Mouse (Mus musculus) WW6 (cell line): ENCODE results near the gene Tchp.

ENCODE experiments used
- DNase-seq: peaks from one replicate; pipeline ENCODE4 v3.0.0-alpha.2; 2013; ENCODE audit warnings: low read depth, low spot score

The Tchp gene

GRCm38 (mm10) chr5:114707265-114708068 is at the start of gene Tchp:
TSS of gene Tchp (plus strand) at chr5:114707760.
- DNase-seq, result peak; percentile 89

GRCm38 (mm10) chr5:114658255-114658654 is 49.3 kb upstream of the Tchp start, which contains the start of gene Trpv4:
TSS of gene Trpv4 (minus strand) at chr5:114658421.
- no peak for DNase-seq

DNA sequence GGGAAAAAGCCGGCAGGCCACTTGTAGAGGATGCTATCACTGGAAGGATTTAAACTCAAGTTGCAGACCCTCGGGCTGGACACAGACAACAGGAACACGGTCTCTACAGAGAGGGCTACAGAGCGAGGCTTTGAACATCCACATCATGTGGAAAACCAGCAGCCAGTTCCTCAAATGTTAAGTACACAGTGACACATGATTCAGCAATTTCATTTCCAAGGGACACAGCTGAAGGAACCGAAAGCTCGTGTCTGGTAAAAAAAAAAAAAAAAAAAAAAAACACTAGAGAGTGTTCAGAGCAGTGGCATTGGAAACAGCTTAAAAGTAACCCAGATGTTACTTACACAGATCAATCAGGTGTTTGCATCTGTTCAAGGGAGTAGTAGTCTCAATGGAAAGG is 46.5 kb upstream of the Tchp start:
- no peak for DNase-seq

DNA sequence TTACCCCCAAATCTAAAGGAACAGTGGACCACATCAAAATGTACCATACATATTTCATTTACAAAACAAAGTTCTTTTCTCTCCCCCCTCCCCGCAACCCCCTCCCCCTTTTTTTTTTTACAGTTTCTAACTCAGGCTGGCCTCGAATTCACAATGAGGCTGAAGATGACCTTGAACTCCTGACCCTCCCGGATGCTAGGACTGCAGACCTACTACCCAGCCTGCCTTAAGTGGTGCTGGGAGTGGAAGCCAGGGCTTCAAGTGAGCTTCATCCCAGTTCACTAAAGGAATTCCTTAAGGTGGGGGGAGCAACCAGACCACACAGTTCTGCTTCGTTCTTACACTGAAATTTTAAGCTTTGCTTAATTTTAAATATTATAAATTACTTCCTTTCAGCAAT is 43.4 kb upstream of the Tchp start:
- no peak for DNase-seq

DNA sequence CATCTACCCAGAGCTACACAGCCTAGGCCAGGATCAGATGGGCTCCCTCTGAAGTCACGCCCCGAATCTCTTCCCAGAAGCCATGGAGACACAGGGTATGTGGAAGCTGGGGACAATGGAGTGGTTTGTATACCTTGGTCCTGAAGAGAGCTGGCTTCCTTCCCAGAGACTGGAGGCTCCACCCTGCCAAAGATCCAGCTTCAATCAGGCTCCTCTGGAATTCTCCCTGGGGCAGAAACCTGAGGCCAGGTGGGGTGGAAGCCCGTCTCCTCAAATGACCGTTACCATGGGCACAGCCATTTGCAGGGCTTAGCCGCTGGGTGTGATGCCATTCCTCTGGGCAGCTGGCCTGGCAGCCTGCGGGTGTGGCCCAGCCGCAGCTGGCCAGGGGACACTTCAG is 42.8 kb upstream of the Tchp start:
- DNase-seq, result no peak

- DNase-seq, result no peak
Measured at GRCm38 (mm10) chr5:114666659-114667058, 40.9 kb upstream of the Tchp start.

DNA sequence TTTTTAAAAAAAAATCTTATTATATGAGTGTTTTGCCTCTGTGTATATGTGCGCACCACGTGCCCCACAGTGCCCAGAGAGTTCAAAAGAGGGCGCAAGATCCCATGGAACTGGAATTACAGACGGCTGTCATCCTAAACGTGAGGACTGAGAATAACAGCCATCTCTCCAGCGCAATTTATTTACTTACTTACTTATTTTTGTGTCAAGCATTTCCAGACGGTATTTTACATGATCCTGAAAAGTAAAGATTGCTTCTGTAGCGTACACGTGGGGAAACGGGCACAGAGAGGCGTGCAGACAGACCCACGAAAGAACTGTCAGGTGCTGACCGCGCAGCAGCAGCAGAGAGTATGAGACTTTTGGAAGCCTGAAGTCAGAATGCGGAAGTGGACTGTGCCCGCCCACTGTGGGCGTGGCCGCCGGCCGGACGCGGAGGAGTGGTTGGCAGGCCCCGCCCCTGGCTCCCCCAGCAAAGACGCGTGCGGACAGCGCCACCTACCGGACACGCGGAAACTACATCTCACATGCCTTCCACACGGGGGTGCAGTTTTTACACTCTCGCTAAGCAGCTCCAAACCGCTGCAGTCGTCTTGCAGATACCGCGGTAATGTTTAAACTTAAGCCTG is 40.2 kb upstream of the Tchp start:
- DNase-seq, result peak; percentile 89

DNA sequence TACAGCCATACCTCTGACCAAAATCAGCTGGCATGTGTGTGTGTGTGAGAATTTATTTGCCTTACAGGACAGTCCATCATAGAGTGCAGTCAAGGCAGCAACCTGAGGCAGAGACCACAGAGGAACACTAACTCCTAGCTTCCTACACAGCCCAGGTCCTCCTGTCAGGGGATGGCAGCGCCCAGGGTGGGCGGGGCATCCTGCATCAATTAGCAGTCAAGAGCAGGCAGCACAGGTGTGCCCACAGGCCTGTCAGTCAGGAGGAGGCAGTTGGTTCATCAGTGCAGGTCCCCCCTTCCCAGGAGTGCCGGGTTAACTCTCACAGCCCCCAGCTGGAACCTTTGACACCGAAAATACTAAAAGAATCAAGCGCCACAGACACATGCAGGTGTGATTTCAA is 38.5 kb upstream of the Tchp start:
- no peak for DNase-seq

DNA sequence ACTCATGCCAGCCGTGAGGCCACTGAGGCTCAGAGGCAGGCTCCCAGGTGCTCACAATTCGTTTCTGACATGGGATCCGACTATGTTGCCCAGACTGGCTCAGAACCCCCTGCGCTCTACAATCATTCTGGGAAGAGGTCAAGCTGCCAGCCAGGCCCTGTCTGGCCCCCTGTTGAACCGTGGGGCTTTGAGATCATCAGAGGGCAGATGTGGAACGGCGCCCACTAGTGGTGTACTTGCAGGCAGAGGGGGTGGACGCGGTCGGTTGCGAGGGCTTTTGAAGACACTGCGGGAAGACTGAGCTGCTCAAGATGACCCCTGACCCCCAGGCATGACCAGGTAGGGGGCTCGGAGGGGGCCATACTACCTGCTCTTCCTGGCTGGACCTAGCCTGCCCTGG is 34.4 kb upstream of the Tchp start:
- no peak for DNase-seq

GRCm38 (mm10) chr5:114674594-114674993 is 33.0 kb upstream of the Tchp start:
- DNase-seq, result no peak

DNA sequence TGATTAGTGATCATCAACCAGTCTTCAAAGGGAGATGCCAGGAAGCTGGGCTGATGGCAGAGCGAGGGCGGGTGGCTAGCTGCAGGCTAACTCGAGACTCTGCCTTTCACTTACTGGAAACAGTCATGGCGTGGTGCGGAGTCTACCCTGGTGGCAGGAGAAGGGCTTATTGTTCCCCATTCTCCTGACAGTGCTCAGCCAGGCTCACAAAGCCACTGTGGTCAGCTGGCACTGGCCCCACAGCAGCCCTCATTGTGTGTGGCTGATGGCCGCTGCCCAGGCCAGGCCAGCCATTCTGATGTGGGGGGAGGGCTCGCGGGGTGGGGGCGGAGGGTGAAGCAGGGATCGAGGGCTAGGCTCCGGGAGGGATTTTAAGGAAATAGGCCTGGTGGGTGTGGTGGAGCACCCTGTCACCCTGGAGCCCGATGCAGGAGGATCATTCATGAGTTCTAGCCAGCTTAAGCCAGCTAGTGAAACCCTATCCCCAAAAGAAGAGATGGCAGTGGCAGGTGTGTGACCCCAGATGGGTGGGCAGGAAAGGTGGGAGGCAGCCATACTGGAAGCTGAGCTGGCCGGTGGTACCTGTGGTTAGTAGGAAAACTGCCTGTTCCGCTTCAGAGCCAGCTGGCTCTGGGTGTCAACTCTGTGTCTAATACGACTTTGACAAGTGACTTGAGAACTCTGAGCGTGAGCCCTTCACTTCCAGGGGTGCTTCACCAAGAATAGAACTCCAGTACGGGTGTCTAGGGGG is 27.5 kb upstream of the Tchp start:
- DNase-seq, result no peak

DNA sequence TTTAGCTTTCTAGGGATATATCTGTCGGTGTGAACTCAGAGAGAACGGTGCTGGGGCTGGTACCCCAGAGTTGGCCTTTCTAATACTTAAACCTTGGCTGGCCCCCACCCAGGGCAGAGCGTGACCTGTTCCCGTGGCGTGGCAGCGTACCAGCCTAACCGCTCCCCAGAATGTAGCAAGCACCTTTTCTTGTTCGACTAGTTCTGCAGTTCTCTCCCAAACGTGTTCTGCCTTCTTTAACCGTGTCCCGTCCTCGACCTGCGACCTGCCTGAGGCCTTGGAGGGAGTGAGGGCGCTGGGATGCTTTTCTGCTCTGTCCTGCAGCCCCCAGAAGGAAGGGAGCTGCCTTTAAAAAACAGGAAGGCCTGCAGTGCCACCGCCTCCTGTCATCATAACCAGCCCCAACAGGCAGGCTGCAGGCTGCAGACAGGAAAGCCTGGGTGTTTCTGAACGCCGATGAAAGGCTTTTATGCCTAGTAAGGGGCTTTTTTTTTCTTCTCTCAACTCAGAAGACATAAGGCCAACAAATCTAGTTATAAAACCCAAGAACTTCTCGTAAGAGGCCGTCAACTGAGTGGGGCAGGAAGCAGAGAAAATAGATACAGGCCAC is 26.8 kb upstream of the Tchp start:
- DNase-seq, result no peak

GRCm38 (mm10) chr5:114681717-114682116 is 25.8 kb upstream of the Tchp start:
- DNase-seq, result no peak

- DNase-seq, result no peak
Measured at GRCm38 (mm10) chr5:114685986-114686385, 21.6 kb upstream of the Tchp start.

DNA sequence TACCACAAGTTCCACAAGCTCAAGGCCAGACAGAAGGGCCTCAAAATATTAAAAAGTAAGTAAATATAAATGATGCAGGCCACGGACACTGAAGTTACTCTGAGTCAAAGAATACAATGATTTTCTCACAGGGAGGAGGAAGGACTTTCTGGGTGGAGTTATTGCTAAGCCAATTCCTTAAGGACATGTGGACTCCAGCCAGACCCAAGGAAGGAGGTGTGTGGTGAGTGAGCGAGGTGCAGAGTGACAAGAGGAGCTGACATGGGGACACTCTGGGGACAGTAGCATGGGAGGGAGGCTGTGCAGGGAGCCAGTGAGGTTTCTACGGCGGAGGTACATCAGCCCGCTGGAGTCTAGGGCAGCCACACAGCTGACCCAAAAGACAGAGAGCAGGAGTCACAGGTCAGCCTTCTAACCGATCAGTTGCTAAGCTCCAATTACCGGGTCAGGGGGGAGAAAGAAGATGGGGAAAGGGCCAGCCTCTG is 20.8 kb upstream of the Tchp start:
- no peak for DNase-seq

DNA sequence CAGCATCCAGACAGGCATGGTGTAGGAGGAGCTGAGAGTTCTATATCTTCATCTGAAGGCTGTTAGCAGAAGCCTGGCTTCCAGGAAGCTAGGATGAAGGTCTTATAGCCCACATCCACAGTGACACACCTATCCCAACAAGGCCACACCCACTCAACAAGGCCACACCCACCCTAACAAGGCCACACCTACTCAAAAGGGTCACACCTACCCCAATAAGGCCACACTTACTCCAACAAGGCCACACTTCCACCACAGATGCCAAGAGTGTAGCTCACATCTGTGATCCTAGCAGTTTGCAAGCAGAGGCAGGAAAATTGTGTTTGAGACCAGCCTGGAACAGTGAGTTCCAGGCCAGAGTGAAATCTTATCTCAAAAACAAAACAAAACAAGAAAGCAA is 19.7 kb upstream of the Tchp start:
- DNase-seq, result no peak

DNA sequence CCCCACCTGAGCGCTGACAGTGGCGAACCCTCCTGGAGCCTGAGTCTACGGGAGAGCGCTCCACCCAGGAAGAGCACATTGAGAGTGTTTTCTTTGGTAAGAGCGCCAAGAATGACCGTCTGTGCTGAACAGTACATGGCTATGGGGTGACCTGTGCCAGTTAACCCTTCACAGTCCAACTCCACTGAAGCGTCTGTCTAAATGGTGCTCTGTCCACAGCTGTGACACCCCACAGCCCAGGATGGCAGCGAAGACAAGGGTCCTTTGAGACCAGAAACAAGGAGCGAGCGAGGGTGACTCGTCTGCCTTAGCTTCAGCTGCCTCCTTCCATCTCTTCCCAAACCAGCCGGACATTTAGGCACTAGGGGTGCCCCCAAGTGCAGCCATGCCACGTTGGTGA is 18.9 kb upstream of the Tchp start:
- no peak for DNase-seq

GRCm38 (mm10) chr5:114689700-114690366 is 17.7 kb upstream of the Tchp start:
- DNase-seq, result no peak

DNA sequence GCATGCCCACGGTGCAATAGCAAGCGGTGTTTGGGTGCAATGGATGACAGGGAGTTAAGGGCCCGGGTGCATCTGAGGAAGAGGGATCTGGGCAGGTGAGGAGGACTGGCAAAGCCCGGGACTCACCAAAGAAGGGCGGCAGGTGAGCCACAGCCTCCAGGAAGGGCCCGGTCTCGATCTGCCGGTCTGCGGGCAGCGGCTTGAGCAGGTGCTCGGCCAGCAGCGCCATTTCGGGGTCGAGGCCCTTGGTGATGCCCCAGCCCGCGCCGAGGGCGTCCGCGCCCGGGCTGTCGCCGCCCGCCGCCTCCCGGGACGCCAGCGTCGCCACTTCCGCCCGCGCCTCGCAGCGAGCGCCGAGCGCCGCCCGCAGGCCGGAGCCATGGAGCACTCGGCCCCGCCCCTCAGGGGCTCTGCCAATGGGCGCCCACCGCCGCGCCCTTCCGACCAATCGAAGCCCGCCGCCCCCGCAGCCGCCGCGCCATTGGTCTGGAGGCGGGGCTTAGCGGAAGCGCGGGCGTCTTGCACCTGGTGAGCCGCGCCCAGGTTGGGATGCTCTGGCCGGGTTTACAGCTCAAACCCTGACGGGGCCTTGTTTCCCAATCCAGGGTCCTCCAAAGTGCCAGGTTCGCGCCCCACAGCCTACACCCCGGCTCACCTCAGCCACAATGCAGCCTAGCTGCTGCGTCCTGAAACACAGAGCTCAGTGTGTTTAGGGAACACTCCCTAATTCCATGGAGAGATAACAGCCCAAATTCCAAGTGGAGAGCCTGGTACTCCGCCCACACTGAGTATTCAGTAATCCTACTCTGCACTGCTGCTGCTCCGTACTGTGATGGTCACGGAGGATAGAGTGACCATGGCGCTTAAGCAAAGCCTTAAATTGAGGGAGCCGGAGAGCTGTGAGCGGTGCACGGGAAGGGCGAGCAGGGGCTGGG is 16.7 kb upstream of the Tchp start, which contains the start of gene Gltp:
Gene Gltp, minus strand, starts transcription at position 352 of the 935 bp plus-strand sequence.
- DNase-seq, result peak; percentile 84

DNA sequence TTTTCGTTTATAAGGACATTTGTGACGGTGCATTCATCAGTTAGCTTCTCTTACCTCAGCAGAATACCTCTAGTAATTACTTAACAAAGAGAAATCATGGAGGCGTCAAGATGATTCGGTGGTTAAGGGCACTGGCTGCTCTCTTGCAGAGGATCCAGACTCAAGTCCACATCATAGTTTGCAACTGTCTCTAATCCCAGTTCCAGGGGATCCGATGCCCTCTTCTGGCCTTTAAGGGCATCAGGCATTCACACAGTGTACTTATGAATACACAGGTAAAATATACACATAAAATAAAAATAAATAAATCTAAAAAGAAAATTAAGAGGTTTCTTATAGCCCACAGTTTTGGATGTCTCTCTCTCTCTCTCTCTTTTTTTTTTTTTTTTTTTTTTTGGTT is 11.8 kb upstream of the Tchp start:
- no peak for DNase-seq
